Mouse (Mus musculus) left cerebral cortex, adult 2 months (tissue): ENCODE data around the gene 4930442H23Rik. TPM values are rescaled to one million over a fixed set of nuclear protein-coding genes. Genes with fewer than 3 reads are reported as not detected.
A peak's percentile ranks its signal among the peaks of the same experiment; 100 is the strongest.
"Not testable (repeated sequence)": the region's sequence is repeated elsewhere in the genome, so short reads cannot be mapped to it uniquely, and the experiment has no call there.

Experiments used
- DNase-seq, 2 experiments: peaks; one replicate each; pipeline ENCODE4 v3.0.0; 2021 to 2022; ENCODE audit warnings: low spot score in 2 of 2, mixed read lengths in 1 of 2; ENCODE audit errors: extremely low spot score in 1 of 2
- H3K27ac ChIP-seq: fragments of 200-600 bp; 2 replicates; pipeline ENCODE4 v1.8.1; 2022
- H3K4me3 ChIP-seq: fragments of 200-600 bp; 2 replicates; pipeline ENCODE4 v1.8.1; 2022
- CTCF ChIP-seq: fragments of 200-600 bp; IDR thresholded peaks from 2 replicates; pipeline ENCODE4 v1.8.1; 2022; ENCODE audit warnings: antibody characterized with exemption, mild to moderate bottlenecking, moderate library complexity
- intact Hi-C: fragments of 180-260 bp; cut with DNase I; formaldehyde crosslinking; loops from one replicate; pipeline ENCODE4 v1.15.1; 2025
- total RNA-seq, 2 experiments: library from RNA; stranded (reverse); gene quantifications; 2 replicates each; pipeline ENCODE4 v1.2.3; 2021

Gene 4930442H23Rik
- total RNA-seq, 2 experiments from 2014 or later = not detected

- TF ChIP-seq CTCF = peak; percentile 96
- intact Hi-C loops = no loop called here
- peak; percentile 84 to 88 for DNase-seq
- H3K4me3 ChIP-seq = peak overlapping the region; percentile 22
- H3K27ac ChIP-seq = peak overlapping the region; percentile 76
Measured at GRCm38 (mm10) chr10:81174617-81175344, 8.9 kb downstream of the 4930442H23Rik start.

- peak; percentile 98 for TF ChIP-seq CTCF
- Histone ChIP-seq H3K4me3 (peak overlapping the region; percentile 20), H3K27ac (peak overlapping the region; percentile 94)
- DNase-seq = peak; percentile 84 to 85
- intact Hi-C loops = no loop called here
Measured at GRCm38 (mm10) chr10:81173132-81173531, 10.5 kb downstream of the 4930442H23Rik start.

- H3K27ac ChIP-seq = peak overlapping the region; percentile 44; the same call in 1 of the 2 replicates
- DNase-seq, H3K4me3 ChIP-seq: not testable (repeated sequence)
- intact Hi-C loops = loop anchor here (2.0 to 5.0 kb wide), 2 partner anchors 33 to 242 kb away; no protein-coding TSS in a partner anchor
Measured at GRCm38 (mm10) chr10:81169411-81169900, 14.2 kb downstream of the 4930442H23Rik start.

- Histone ChIP-seq H3K4me3 (peak overlapping the region; percentile 54), H3K27ac (peak overlapping the region; percentile 85)
- intact Hi-C loops = loop anchor here (2.0 to 5.0 kb wide), 2 partner anchors 32 to 241 kb away; no protein-coding TSS in a partner anchor
- peak; percentile 71 to 75 for DNase-seq
- TF ChIP-seq CTCF = no peak
Measured at GRCm38 (mm10) chr10:81168521-81169244, 15.0 kb downstream of the 4930442H23Rik start.

DNA sequence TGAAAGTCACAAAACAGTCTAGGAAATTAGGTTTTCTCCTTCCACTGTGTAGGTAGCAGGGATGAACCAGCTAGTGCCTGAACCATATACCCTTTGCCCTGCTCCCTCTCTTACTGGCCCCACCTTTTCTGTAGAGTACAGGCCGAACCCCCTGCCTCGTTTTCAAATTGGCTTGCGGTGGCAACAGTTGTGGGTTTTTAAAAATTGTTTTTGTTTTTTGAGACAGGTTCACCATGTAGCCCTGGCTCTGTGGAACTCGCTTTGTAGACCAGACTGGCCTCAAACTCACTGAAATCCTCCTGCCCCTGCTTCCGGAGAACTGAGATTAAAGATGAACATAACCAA, 15.6 kb downstream of the 4930442H23Rik start:
- Histone ChIP-seq H3K4me3 (peak overlapping the region; percentile 54), H3K27ac (peak overlapping the region; percentile 85)
- TF ChIP-seq CTCF = no peak
- DNase-seq = no peak
- intact Hi-C loops = loop anchor here (2.0 to 5.0 kb wide), 2 partner anchors 31 to 241 kb away; no protein-coding TSS in a partner anchor

DNA sequence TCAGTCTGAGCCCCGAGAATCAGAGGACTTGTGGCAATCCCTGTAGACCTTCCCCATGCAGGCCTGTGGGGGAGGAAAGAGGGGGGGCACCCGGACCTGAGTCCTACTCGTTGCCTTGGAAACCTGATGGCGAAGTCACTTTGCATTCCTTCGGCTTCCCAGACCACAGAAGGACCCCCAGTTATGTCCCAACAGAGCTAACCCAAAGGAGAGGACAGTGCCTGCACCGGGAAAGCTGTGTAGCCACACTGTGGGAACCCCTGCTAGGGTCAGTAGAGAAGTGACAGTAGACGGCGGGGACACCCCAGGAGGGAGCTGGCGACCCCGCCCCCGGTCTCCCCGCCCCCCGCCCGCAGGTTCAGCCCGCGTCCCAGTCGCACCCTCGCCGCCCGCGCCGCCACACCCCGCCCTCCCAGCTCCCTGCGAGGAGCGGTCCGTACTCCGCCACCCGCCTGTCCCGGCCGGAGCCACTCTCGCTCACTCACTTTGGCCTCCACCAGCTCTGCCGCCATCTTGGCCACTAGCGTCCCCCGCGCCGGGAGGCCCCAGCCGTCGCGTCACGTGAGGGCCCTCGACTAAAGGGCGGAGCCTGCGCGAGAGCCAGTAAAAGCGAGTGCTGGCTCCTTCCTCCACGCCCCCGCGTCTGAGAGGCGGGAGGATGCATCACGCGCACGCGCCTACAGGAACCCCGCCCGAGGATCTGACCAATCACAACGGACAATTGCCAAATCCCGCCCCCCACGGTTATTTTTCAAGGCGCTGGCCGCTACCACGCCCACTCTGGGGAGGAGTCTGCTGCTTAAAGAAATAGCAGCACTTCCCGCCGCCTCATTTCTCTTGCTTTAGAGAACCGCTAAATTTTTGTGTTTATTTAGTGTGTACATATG, 16.2 kb downstream of the 4930442H23Rik start, which contains the start of gene Pias4:
Pias4 (minus strand) TSS at position 724 of the 887 bp plus-strand sequence.
- peak; percentile 100 for DNase-seq
- intact Hi-C loops = loop anchor here (2.0 to 5.0 kb wide), 2 partner anchors 31 to 240 kb away; no protein-coding TSS in a partner anchor
- TF ChIP-seq CTCF = no peak
- Histone ChIP-seq H3K4me3 (peak within 1 kb of the TSS; percentile 94), H3K27ac (peak within 1 kb of the TSS; percentile 86)

GRCm38 (mm10) chr10:81165118-81165517, 18.5 kb downstream of the 4930442H23Rik start:
- intact Hi-C loops = loop anchor here (5.0 kb wide), 1 partner anchor 238 kb away; no protein-coding TSS in a partner anchor
- Histone ChIP-seq H3K4me3 (no peak overlapping the region), H3K27ac (no peak overlapping the region)
- no peak for DNase-seq
- no peak for TF ChIP-seq CTCF

GRCm38 (mm10) chr10:81162318-81162652, 21.4 kb downstream of the 4930442H23Rik start:
- intact Hi-C loops = no loop called here
- Histone ChIP-seq H3K27ac (no peak overlapping the region), H3K4me3 (no peak overlapping the region)
- no peak for DNase-seq
- no peak for TF ChIP-seq CTCF

- Histone ChIP-seq H3K4me3 (no peak overlapping the region), H3K27ac (no peak overlapping the region)
- TF ChIP-seq CTCF = no peak
- no peak for DNase-seq
- intact Hi-C loops = no loop called here
Measured at GRCm38 (mm10) chr10:81161602-81162317, 21.9 kb downstream of the 4930442H23Rik start.

- intact Hi-C loops = no loop called here
- no peak for DNase-seq
- H3K27ac ChIP-seq = peak overlapping the region; percentile 50; the same call in 1 of the 2 replicates
Measured at GRCm38 (mm10) chr10:81154736-81155135, 28.9 kb downstream of the 4930442H23Rik start.

DNA sequence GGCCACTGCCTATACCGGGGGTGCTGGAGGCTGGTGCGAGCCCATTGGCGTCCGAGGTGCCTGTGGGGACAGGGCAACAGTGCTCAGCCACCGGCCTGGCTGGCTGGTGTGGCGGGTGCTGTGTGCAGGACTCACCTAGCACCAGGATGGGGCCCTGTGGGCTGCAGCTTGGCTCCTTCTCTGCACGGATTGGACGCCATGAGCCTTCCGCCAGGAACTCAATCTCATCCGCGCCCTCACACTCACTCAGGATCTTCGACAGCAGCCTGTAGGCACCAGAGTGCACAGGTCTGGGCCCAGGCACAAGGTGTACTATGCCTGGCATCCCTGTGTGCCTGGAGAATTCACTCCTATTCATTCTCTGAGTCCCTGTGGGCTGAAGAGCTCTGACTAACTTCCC, 29.3 kb downstream of the 4930442H23Rik start:
- H3K27ac ChIP-seq = peak overlapping the region; percentile 47; the same call in 1 of the 2 replicates

More at GRCm38 (mm10) chr10:81154736-81155135, 28.9 kb downstream of the 4930442H23Rik start:
- no peak for TF ChIP-seq CTCF
- no peak overlapping the region for H3K4me3 ChIP-seq

More for the DNA sequence above, 29.3 kb downstream of the 4930442H23Rik start:
- H3K4me3 ChIP-seq = no peak overlapping the region
- no peak for DNase-seq
- intact Hi-C loops = no loop called here
- TF ChIP-seq CTCF = no peak
